Mouse (Mus musculus): ENCODE measurements around the gene Romo1.

The Romo1 gene

GRCm38 (mm10) chr2:156190004-156190896 lies 46.4 kb downstream of the Romo1 start:
- no peak overlapping the region for H3K4me3 ChIP-seq (replicated peaks; ENCODE audit: low read length)
- no peaks in the 10 kb centered on the region for H3K36me3 ChIP-seq (ENCODE audit: insufficient read depth, low read length)
- H3K27me3 ChIP-seq (ENCODE audit: insufficient read depth, low read length) = no peaks in the 10 kb centered on the region
- no peaks in the 10 kb centered on the region for H3K9me3 ChIP-seq (ENCODE audit: low read length)
- peaks cover 31% of the 10 kb centered on the region for H3K4me1 ChIP-seq (replicated peaks; ENCODE audit: low read depth, low read length)
- TF ChIP-seq CTCF (conservative IDR thresholded peaks at IDR 0.05; ENCODE audit: low read length) = no peak
- no peak for TF ChIP-seq NANOG (IDR thresholded peaks at IDR 0.05; ENCODE audit: borderline replicate concordance, low read length)
- TF ChIP-seq POU5F1 (IDR thresholded peaks at IDR 0.05; ENCODE audit: borderline replicate concordance, low read length) = no peak

GRCm38 (mm10) chr2:156191540-156191939 lies 47.7 kb downstream of the Romo1 start:
- Histone ChIP-seq H3K9me3 (ENCODE audit: low read length) (no peaks in the 10 kb centered on the region), H3K4me3 (replicated peaks; ENCODE audit: low read length) (no peak overlapping the region), H3K4me1 (replicated peaks; ENCODE audit: low read depth, low read length) (peaks cover 40% of the 10 kb centered on the region), H3K27me3 (ENCODE audit: insufficient read depth, low read length) (no peaks in the 10 kb centered on the region), H3K36me3 (ENCODE audit: insufficient read depth, low read length) (no peaks in the 10 kb centered on the region)
- TF ChIP-seq NANOG (IDR thresholded peaks at IDR 0.05; ENCODE audit: borderline replicate concordance, low read length) = no peak
- no peak for TF ChIP-seq CTCF (conservative IDR thresholded peaks at IDR 0.05; ENCODE audit: low read length)
- no peak for TF ChIP-seq POU5F1 (IDR thresholded peaks at IDR 0.05; ENCODE audit: borderline replicate concordance, low read length)

- TF ChIP-seq POU5F1 (IDR thresholded peaks at IDR 0.05; ENCODE audit: borderline replicate concordance, low read length) = no peak
- no peak for TF ChIP-seq CTCF (conservative IDR thresholded peaks at IDR 0.05; ENCODE audit: low read length)
- TF ChIP-seq NANOG (IDR thresholded peaks at IDR 0.05; ENCODE audit: borderline replicate concordance, low read length) = no peak
- Histone ChIP-seq H3K27me3 (ENCODE audit: insufficient read depth, low read length) (no peaks in the 10 kb centered on the region), H3K36me3 (ENCODE audit: insufficient read depth, low read length) (no peaks in the 10 kb centered on the region), H3K9me3 (ENCODE audit: low read length) (no peaks in the 10 kb centered on the region), H3K4me3 (replicated peaks; ENCODE audit: low read length) (no peak overlapping the region), H3K4me1 (replicated peaks; ENCODE audit: low read depth, low read length) (peaks cover 40% of the 10 kb centered on the region)
Observed at GRCm38 (mm10) chr2:156192068-156192467, 48.2 kb downstream of the Romo1 start.

- Histone ChIP-seq H3K4me3 (replicated peaks; ENCODE audit: low read length) (no peak overlapping the region), H3K9me3 (ENCODE audit: low read length) (no peaks in the 10 kb centered on the region), H3K4me1 (replicated peaks; ENCODE audit: low read depth, low read length) (peaks cover 47% of the 10 kb centered on the region), H3K36me3 (ENCODE audit: insufficient read depth, low read length) (no peaks in the 10 kb centered on the region), H3K27me3 (ENCODE audit: insufficient read depth, low read length) (no peaks in the 10 kb centered on the region)
- TF ChIP-seq CTCF (conservative IDR thresholded peaks at IDR 0.05; ENCODE audit: low read length) (no peak), NANOG (IDR thresholded peaks at IDR 0.05; ENCODE audit: borderline replicate concordance, low read length) (no peak), POU5F1 (IDR thresholded peaks at IDR 0.05; ENCODE audit: borderline replicate concordance, low read length) (no peak)
Observed at GRCm38 (mm10) chr2:156193066-156193862, 49.4 kb downstream of the Romo1 start.

GRCm38 (mm10) chr2:156194571-156194970 lies 50.7 kb downstream of the Romo1 start:
- Histone ChIP-seq H3K9me3 (ENCODE audit: low read length) (no peaks in the 10 kb centered on the region), H3K4me3 (replicated peaks; ENCODE audit: low read length) (no peak overlapping the region), H3K36me3 (ENCODE audit: insufficient read depth, low read length) (peaks cover 6% of the 10 kb centered on the region; the same call in 1 of the 2 replicates), H3K27me3 (ENCODE audit: insufficient read depth, low read length) (no peaks in the 10 kb centered on the region), H3K4me1 (replicated peaks; ENCODE audit: low read depth, low read length) (peaks cover 59% of the 10 kb centered on the region)
- TF ChIP-seq POU5F1 (IDR thresholded peaks at IDR 0.05; ENCODE audit: borderline replicate concordance, low read length) = no peak
- no peak for TF ChIP-seq NANOG (IDR thresholded peaks at IDR 0.05; ENCODE audit: borderline replicate concordance, low read length)
- no peak for TF ChIP-seq CTCF (conservative IDR thresholded peaks at IDR 0.05; ENCODE audit: low read length)

All from E14TG2a.4 (cell line).